ENCODE assay signal across 32 mouse cellular contexts in the genomic region with DNA sequence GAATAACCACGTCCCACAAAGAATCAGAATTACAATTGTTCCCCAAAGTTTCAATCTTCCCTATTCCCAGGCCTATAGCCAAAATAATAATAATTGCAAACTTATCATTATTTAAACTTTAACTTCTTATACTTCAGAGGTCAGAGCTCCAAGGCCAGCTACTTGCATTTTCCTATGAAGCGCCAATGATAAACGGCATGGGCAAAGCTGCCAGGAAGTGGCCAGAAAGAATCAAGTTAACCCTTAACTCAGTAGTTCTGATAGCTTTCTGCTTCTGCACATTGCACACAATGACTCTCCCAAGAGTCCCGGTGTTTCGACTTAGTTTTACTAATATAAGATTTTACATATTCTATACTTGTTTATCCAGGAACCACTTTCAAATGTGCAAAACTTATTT. TPM values are rescaled to one million over a fixed set of nuclear protein-coding genes. Genes with fewer than 3 reads are reported as not detected.
"Had no signal": no experiment of that assay in that cellular context is flagged by ENCODE, and none has a peak within 500 bp of the region (broad histone marks: within the 10 kb centered on the region; RNA-seq: fewer than 3 reads in every experiment).

No protein-coding gene starts in this region.

RNA-seq across cellular contexts. Expression of gene Gm10961, which starts 19.2 kb away (rescaled TPM):
- polyA plus RNA-seq: limb, embryonic 10.5 days; limb, embryonic 11.5 days; limb, embryonic 12.5 days; limb, embryonic 13.5 days; limb, embryonic 14.5 days; limb, embryonic 15.5 days; liver, adult 2 months; liver, embryonic 11.5 days; liver, embryonic 12.5 days; liver, embryonic 13.5 days; liver, embryonic 14.5 days; liver, embryonic 15.5 days; liver, embryonic 16.5 days; liver, postnatal 0 days; lung, adult 2 months; lung, embryonic 14.5 days; lung, embryonic 15.5 days; lung, embryonic 16.5 days; lung, postnatal 0 days; macrophage; midbrain, embryonic 10.5 days; midbrain, embryonic 11.5 days; midbrain, embryonic 12.5 days; midbrain, embryonic 13.5 days; midbrain, embryonic 14.5 days; midbrain, embryonic 15.5 days; midbrain, embryonic 16.5 days; midbrain, postnatal 0 days; myocyte; neural tube, embryonic 11.5 days; neural tube, embryonic 12.5 days; neural tube, embryonic 13.5 days had no signal

RNA-seq across cellular contexts. Expression of gene Alx3, which starts 55.4 kb away (rescaled TPM):
- polyA plus RNA-seq: liver, adult 2 months; liver, embryonic 14.5 days; liver, postnatal 0 days; lung, adult 2 months; lung, embryonic 14.5 days; lung, postnatal 0 days; macrophage; myocyte; neural tube, embryonic 13.5 days had no signal
